Mouse (Mus musculus): Measurements from ENCODE around the gene Zfp940.
A peak's percentile ranks its signal among the peaks of the same experiment; 100 is the strongest.

The Zfp940 gene

GRCm38 (mm10) chr7:29807046-29807445 lies 46.4 kb downstream of the Zfp940 start:
- no peak for DNase-seq (ENCODE audit: low read depth)

GRCm38 (mm10) chr7:29792906-29793305 lies 60.6 kb downstream of the Zfp940 start:
- DNase-seq (ENCODE audit: low read depth) = no peak

GRCm38 (mm10) chr7:29785888-29786287 lies 67.6 kb downstream of the Zfp940 start:
- DNase-seq (ENCODE audit: low read depth) = no peak

- no peak for DNase-seq (ENCODE audit: low read depth)
Measured at GRCm38 (mm10) chr7:29785023-29785422, 68.4 kb downstream of the Zfp940 start.

GRCm38 (mm10) chr7:29783871-29784551 lies 69.5 kb downstream of the Zfp940 start, which contains the start of gene Zfp30:
Gene Zfp30 (plus strand): TSS chr7:29783998.
- DNase-seq (ENCODE audit: low read depth) = peak; percentile 68

All from c-Kit-positive CD71-positive TER-119-negative erythroid progenitor cells, embryonic 14.5 days (primary cell).